Mouse (Mus musculus): ENCODE data around the gene Tardbp.

GRCm38 (mm10) chr4:148601871-148602270, 24.9 kb downstream of the Tardbp start:
- TF ChIP-seq CTCF (IDR thresholded peaks at IDR 0.05) (no peak), EP300 (IDR thresholded peaks at IDR 0.05) (no peak)
